Mouse (Mus musculus) spleen, adult 18-20 months (tissue): Measurements from ENCODE around the gene Btbd18.

Experiments
- DNase-seq, 2 experiments: peaks; one replicate each; pipeline ENCODE4 v3.0.0; 2022; ENCODE audit warnings: mixed read lengths in 2 of 2

Btbd18 gene

DNA sequence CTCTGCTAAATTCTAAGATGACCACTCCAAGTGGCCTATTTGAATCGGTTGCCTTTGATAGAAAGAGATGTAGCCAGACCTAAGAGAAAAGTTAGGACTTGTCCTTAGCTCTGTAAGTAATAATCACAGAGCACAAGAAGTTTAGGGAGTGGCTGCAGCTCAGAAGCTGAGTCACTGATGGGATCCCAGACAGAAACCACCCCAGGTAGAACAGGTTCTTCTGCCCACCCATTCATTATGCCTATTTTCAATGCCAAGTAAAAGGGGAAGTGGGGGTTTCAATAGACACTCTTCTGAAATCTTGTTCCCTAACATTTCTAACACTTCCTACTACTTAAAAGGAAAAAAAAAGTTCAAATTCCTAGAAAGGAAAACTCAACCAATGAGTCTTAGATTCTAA is 46.4 kb downstream of the Btbd18 start:
- DNase-seq: no peak

DNA sequence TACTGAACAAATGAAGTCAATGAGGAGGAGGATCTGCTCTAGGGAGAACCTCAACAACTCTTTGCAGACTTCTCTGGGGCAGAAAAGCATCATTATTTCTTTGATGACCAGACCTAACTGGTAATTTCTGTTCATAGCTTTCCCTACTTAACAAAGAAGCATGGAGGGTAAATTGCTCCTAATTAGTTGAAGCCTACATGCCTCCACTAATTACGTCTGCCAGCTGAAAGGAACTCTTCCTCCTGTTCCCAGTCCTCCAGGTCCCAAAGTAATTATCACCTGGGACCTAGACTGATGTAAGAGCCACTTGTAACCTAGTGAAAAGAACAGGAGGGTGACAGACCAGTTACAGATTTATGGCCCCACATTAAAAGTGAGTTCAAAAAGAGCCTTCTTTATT is 48.6 kb downstream of the Btbd18 start:
- DNase-seq: no peak

- no peak for DNase-seq
Measured at GRCm38 (mm10) chr2:84711898-84712297, 53.0 kb downstream of the Btbd18 start.

DNA sequence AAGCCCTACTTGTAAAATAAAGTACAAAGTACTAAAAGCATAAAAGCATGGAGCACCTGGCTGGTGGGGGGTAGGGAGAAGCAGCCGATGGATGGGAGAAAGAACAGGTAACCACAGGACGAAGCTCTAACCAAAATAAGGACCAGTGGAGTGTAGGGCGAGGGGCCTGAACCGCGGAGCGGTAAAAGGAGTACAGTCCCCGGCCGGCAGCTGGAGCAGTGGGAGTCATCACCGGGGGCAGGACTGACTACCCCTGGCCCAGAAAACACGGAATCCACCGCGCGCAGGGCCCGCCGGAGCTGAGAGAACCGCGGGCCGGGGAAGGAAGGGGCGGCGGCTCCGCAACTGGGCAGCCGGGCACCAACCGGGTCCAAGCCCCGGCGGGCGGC is 55.5 kb downstream of the Btbd18 start:
- DNase-seq: no peak

DNA sequence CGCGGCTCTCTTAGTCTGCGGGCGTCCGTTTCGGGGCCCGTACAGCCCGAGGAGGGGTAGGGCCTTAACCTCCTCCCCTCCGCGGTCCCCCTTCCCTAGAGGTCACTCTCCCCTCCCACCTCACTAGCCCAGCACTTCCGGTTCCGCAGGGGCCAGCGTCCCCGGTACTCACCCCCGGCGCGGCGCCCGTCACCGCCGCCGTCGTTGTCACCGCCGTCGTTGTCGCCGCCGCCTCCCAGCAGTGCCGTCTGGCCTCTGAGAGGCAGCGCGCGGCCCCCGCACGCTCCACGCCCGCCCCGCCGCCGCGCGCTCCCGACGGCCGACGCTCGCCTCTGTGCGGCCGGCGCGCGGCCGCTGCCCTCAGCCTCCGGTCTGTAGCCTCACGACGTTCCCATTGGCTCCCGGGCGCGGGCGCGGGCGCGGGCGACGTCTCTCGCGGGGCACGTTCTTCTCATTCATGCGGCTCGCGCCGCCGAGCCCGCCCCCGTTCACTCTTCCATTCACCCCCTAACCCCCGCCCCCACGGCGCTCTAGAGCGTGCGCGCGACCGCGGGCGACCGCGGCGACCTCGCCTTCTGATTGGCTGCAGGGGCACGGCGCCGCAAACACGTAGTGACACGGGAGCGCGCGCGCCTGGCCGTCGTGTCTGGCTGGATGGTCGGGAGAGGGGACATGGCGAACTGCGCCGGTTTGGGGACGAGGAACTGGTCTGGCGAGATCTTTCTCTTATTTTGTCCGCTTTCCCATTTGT is 56.1 kb downstream of the Btbd18 start, which contains the start of gene Zdhhc5:
Gene Zdhhc5, minus strand, starts transcription at position 370 of the 751 bp plus-strand sequence.
- DNase-seq: peak; percentile 98

DNA sequence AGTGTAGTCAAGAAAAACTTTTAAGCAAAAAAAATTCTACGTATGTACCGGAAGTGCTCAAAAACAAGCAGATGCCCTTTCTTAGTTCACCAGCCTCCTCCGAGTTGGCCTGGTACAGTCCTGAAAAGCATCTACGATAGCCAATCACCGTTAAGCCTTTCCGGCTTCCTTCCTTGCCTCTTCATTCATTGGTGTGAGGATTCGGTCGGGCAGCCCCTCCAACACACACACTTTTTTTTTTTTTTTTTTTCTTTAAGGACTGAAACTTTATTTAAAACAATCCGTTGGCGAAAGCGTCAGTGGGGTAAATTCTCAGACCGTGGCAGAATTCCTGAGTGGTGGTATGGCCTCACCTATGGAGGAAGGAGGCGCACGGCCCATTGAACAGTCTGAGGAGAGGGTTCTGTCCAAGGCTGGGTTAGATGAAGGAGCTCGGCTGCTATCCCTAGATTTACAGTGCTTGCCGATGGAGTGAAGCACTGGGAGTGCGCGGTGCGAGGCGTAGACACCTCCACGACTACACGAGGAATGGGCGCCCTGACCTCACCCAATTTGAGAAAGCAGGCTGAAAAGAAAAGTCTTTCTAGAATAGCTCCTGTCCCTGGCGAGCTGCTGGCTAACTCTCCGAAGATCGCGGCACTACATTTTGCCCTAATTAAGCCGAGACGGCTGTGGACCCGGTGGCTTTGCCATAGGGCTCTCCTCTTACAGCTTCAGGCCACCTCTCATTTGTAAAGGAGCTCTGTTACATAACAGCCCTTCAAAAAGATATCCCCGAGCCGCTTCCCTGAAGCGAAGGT is 56.9 kb downstream of the Btbd18 start:
- DNase-seq: peak; percentile 51 to 59

DNA sequence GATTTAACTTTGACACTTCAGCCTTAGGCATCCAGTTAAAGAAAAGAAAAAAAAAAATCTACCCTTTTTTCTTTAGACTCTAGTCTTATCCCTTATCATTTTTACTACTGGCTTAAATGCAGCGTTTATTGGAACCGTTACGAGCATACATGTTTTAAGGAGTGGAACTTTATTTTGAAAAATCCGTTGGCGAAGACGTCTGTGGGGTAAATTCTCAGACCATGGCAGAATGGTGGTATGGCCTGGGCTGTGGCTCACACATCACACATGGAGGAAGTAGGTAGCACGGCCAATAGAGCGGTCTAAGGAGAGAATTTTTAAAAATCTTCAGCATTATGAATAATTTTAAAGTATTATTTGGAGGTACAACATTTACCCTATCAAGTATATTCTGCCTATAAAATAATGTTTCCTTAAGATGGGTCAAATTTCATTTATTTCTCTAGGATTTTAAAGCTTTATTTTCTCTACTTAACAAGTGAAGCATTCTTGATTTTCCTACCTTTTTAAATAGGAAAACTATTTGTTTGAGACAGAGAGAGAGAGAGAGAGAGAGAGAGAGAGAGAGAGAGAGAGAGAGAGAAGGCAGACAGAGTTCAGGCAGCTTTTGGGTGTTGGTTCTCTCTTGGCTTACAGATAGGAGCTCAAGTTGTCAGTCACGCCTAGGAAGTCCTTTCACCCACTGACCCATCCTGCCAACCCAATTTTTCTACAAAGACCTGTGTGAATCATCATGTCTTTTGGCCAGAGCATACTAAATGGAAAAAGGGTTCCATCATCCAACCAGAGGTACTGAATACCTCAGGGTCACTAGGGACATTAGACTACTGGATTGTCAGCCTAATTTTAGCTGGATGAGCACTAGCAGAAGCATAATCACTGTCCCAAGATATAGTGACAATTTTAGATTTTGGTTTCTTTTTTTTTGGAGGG is 57.8 kb downstream of the Btbd18 start:
- DNase-seq: no peak

GRCm38 (mm10) chr2:84717357-84717756 is 58.5 kb downstream of the Btbd18 start:
- no peak for DNase-seq
